8 mouse cellular contexts compared by ENCODE assay signal in genomic region chrX:75875566-75875965, GRCm38 (mm10). TPM values are rescaled to one million over a fixed set of nuclear protein-coding genes. Genes with fewer than 3 reads are reported as not detected.
DNase-seq lines count a peak whose midpoint lies in the region; ATAC-seq and TF ChIP-seq lines count a peak whose summit lies in the region.

No protein-coding gene starts in this region.

- H3K4me3 ChIP-seq in heart, embryonic 15.5 days, result peak overlapping the region; percentile 64
- peak overlapping the region; percentile 59 for H3K4me3 ChIP-seq in lung, embryonic 16.5 days (ENCODE audit: low read length)
- H3K4me3 ChIP-seq in thymus, adult 2 months (ENCODE audit: control insufficient read depth, insufficient read depth, low read length), result no peak overlapping the region

- H3K9me3 ChIP-seq in heart, embryonic 15.5 days (replicated peaks), result no peaks in the 10 kb centered on the region
- H3K9me3 ChIP-seq in lung, embryonic 16.5 days (ENCODE audit: control insufficient read depth, low read length), result no peaks in the 10 kb centered on the region

- no peak overlapping the region for H3K27ac ChIP-seq in heart, embryonic 15.5 days
- H3K27ac ChIP-seq in lung, embryonic 16.5 days (ENCODE audit: low read length), result no peak overlapping the region
- no peak overlapping the region for H3K27ac ChIP-seq in thymus, adult 2 months (ENCODE audit: control insufficient read depth, insufficient read depth, low read length)

- no peaks in the 10 kb centered on the region for H3K27me3 ChIP-seq in heart, embryonic 15.5 days
- no peaks in the 10 kb centered on the region for H3K27me3 ChIP-seq in lung, embryonic 16.5 days (ENCODE audit: control insufficient read depth, insufficient read depth, low read depth, low read length)
- no peaks in the 10 kb centered on the region for H3K27me3 ChIP-seq in thymus, adult 2 months (ENCODE audit: control insufficient read depth, insufficient read depth, low read length)

- DNase-seq in frontal cortex, postnatal 14 days (ENCODE audit: low spot score in 2 of 2), result no peak
- peak; percentile 16 for DNase-seq in NIH3T3 (ENCODE audit: low read depth)
- no peak for DNase-seq in thymus, adult 2 months
- DNase-seq in gastrocnemius, postnatal 36 days, result no peak
- no peak for DNase-seq in left cerebral cortex, postnatal 10 days (ENCODE audit: extremely low spot score in 1 of 2, low spot score in 2 of 2)

- 16% methylated on average over 5 of the region's 5 CpGs for WGBS in heart, embryonic 15.5 days
- WGBS in lung, embryonic 16.5 days, result 21% methylated on average over 5 of the region's 5 CpGs
- WGBS in thymus, adult 2 months, result 36% methylated on average over 5 of the region's 5 CpGs

- no peak overlapping the region for H3K9ac ChIP-seq in heart, embryonic 15.5 days
- no peak overlapping the region for H3K9ac ChIP-seq in lung, embryonic 16.5 days (ENCODE audit: low read length)

- no peaks in the 10 kb centered on the region for H3K36me3 ChIP-seq in heart, embryonic 15.5 days
- H3K36me3 ChIP-seq in lung, embryonic 16.5 days (ENCODE audit: control insufficient read depth, insufficient read depth, low read length), result no peaks in the 10 kb centered on the region
- no peaks in the 10 kb centered on the region for H3K36me3 ChIP-seq in thymus, adult 2 months (ENCODE audit: control insufficient read depth, insufficient read depth, low read length)

- 0 out of 2 replicates have a peak, but pooled peaks have one; percentile 10 for ATAC-seq in frontal cortex, adult (ENCODE audit: low TSS enrichment)
- ATAC-seq in heart, embryonic 15.5 days (replicated peaks; ENCODE audit: insufficient number of reproducible peaks, insufficient read depth, low FRiP score, low read depth), result no peak
- no peak for ATAC-seq in lung, embryonic 16.5 days (ENCODE audit: low read depth)

- intact Hi-C loops in gastrocnemius, postnatal 36 days (cut with DNase I), result no loop called here
- intact Hi-C loops in left cerebral cortex, postnatal 10 days (cut with DNase I), result loop anchor here (5.0 to 10.0 kb wide), 2 partner anchors 61 to 307 kb away; no protein-coding TSS in a partner anchor

- peak overlapping the region; percentile 61 for H3K4me2 ChIP-seq in heart, embryonic 15.5 days
- peak overlapping the region; percentile 46 for H3K4me2 ChIP-seq in lung, embryonic 16.5 days (ENCODE audit: low read depth, low read length)

- no peak for TF ChIP-seq POLR2A in thymus, adult 2 months (IDR thresholded peaks at IDR 0.05; ENCODE audit: control insufficient read depth, extremely low read depth, insufficient read depth, low read length, poor library complexity)

- 0 out of 2 replicates have a peak, but pooled peaks cover 3% of the 10 kb centered on the region for H3K4me1 ChIP-seq in heart, embryonic 15.5 days (replicated peaks)
- H3K4me1 ChIP-seq in lung, embryonic 16.5 days (replicated peaks; ENCODE audit: control insufficient read depth, insufficient read depth, low read length), result no peaks in the 10 kb centered on the region
- H3K4me1 ChIP-seq in thymus, adult 2 months (replicated peaks; ENCODE audit: control insufficient read depth, insufficient read depth, low read length), result no peaks in the 10 kb centered on the region

- no peak for TF ChIP-seq CTCF in thymus, adult 2 months (IDR thresholded peaks at IDR 0.05; ENCODE audit: borderline replicate concordance, control insufficient read depth, extremely low read depth, insufficient read depth, low read length, poor library complexity)

RNA-seq across cellular contexts. Expression of gene Pls3, which starts 0.6 kb away (rescaled TPM):
- polyA plus RNA-seq in heart, embryonic 15.5 days (2015; fragmentation: Nextera tagmentation; extraction: Ambion mirVana), result 68.2 and 74.1 TPM in 2 replicates
- polyA plus RNA-seq in lung, embryonic 16.5 days (2015; fragmentation: Nextera tagmentation; extraction: Ambion mirVana), result 183 and 190 TPM in 2 replicates
- polyA plus RNA-seq in thymus, adult 2 months (2012; rRNA removed), result 1.7 and 2.8 TPM in 2 replicates
- 10 to 100 TPM; 13.7 to 14.0 TPM for total RNA-seq in gastrocnemius, postnatal 36 days (2021)
- total RNA-seq in left cerebral cortex, postnatal 10 days (2021), result 10 to 100 TPM; 83.6 to 91.0 TPM

Comparison
In these comparisons a context has a peak if more than half of its experiments do, and no peak if none do; other contexts are left out.
1. RNA of gene Pls3, which starts 0.6 kb away (polyA plus RNA-seq): 183 to 190 TPM in lung, embryonic 16.5 days and 68.2 to 74.1 TPM in heart, embryonic 15.5 days; 1.7 to 2.8 TPM in thymus, adult 2 months; every median in the first group is over 10 times any median in the second.